Mouse (Mus musculus): Measurements from ENCODE around the gene Akr1b8. TPM values are rescaled to one million over a fixed set of nuclear protein-coding genes. Genes with fewer than 3 reads are reported as not detected.
"Not testable (repeated sequence)": the region's sequence is repeated elsewhere in the genome, so short reads cannot be mapped to it uniquely, and the experiment has no call there.

Akr1b8 gene
- polyA plus RNA-seq, 1 experiment from 2014 or later: 6.6 TPM

DNA sequence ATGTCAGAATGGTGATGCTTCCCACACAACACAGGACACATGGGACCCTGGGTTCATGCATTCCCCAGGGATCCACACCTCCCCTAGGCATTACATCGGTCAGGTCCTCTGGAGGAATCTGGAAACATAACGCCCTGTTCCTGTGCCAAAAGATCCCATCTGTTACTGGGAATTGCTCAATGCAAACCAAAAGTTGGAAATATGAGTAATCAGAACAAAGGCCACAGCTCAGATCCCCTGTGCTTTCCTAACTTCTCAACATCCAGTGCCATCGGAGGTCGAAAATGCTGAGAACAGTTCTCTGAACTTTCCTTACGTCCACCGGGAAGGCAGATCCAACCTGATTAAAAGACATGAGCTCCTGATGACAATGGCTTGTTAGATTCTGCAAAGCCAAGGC lies 10.5 kb upstream of the Akr1b8 start:
- 86% methylated on average over 6 of the region's 6 CpGs for WGBS
- H3K36me3 ChIP-seq (ENCODE audit: control insufficient read depth, insufficient read depth, low read length): no peaks in the 10 kb centered on the region

DNA sequence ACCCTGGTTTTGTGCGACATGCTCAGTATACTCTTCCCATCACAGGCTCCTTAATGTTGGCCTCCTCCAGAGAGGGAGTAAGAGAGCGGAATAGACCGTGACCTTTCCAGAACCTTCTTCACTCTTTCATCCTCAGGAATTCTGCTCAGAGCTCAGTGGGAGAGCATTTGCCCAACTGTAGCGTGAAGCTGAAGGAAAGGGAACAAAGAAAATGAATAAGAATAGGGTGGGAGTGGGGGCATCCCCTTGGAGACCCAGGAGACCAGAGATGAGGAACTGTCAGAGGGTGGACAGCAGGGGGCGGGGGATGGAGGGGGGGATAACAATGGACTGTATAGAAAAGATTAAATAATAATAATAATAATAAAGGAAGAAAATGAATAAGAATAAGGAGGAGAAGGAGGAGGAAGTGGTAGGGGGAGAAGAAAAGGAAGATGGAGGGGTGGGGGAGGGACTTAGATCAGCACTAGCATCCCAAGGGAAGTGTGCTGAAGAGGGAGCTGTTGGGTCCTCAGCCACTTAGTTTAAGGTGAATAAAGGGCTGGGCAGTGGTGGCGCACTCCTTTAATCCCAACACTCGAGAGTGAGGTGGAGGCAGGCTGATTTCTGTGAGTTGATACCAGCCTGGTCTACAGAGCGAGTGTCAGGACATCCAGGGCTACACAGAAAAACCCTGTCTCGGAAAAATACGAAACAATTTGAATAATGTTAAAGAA lies 9.6 kb upstream of the Akr1b8 start:
- Histone ChIP-seq H3K27me3 (ENCODE audit: control insufficient read depth, insufficient read depth, low read length) (no peaks in the 10 kb centered on the region), H3K27ac (ENCODE audit: low read length) (no peak overlapping the region), H3K9ac (replicated peaks; ENCODE audit: low read depth, low read length) (no peak overlapping the region), H3K4me2 (replicated peaks; ENCODE audit: low read depth, low read length) (no peak overlapping the region), H3K4me3 (ENCODE audit: low read depth, low read length) (no peak overlapping the region), H3K4me1 (ENCODE audit: control insufficient read depth, insufficient read depth, low read length) (no peaks in the 10 kb centered on the region), H3K9me3 (ENCODE audit: control insufficient read depth, low read depth, low read length) (no peaks in the 10 kb centered on the region), H3K36me3 (ENCODE audit: control insufficient read depth, insufficient read depth, low read length) (no peaks in the 10 kb centered on the region)
- no peak for ATAC-seq (ENCODE audit: insufficient number of reproducible peaks, insufficient read depth, low FRiP score, low read depth)
- 66% methylated on average over 10 of the region's 10 CpGs for WGBS

More for the DNA sequence above, 10.5 kb upstream of the Akr1b8 start:
- Histone ChIP-seq H3K9me3 (ENCODE audit: control insufficient read depth, low read depth, low read length) (no peaks in the 10 kb centered on the region), H3K9ac (replicated peaks; ENCODE audit: low read depth, low read length) (no peak overlapping the region), H3K4me1 (ENCODE audit: control insufficient read depth, insufficient read depth, low read length) (no peaks in the 10 kb centered on the region), H3K27ac (ENCODE audit: low read length) (no peak overlapping the region), H3K4me3 (ENCODE audit: low read depth, low read length) (no peak overlapping the region), H3K4me2 (replicated peaks; ENCODE audit: low read depth, low read length) (no peak overlapping the region), H3K27me3 (ENCODE audit: control insufficient read depth, insufficient read depth, low read length) (no peaks in the 10 kb centered on the region)
- no peak for ATAC-seq (ENCODE audit: insufficient number of reproducible peaks, insufficient read depth, low FRiP score, low read depth)

DNA sequence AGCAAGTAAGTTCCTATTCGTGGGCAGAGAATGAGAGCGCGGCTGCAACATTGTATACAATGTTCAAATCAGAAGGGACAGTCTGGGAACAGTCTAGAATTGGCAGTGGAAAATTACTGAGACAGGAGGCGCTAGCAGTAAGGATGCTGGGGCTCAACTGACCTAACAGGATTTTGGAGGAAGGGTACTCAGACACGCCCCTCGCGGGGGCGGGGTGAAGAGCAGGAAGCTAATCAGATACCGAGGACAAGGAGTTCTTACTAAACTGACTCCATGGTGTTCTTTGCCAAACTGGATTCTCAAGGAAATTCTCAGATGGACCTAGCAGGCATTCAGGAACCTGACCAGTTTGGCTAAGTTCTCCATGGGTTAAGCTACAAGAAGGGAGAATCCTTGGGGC lies 9.0 kb upstream of the Akr1b8 start:
- no peak overlapping the region for H3K27ac ChIP-seq (ENCODE audit: low read length)
- no peaks in the 10 kb centered on the region for H3K4me1 ChIP-seq (ENCODE audit: control insufficient read depth, insufficient read depth, low read length)
- no peaks in the 10 kb centered on the region for H3K36me3 ChIP-seq (ENCODE audit: control insufficient read depth, insufficient read depth, low read length)
- H3K9ac ChIP-seq (replicated peaks; ENCODE audit: low read depth, low read length): no peak overlapping the region
- ATAC-seq (ENCODE audit: insufficient number of reproducible peaks, insufficient read depth, low FRiP score, low read depth): no peak
- no peaks in the 10 kb centered on the region for H3K9me3 ChIP-seq (ENCODE audit: control insufficient read depth, low read depth, low read length)
- no peak overlapping the region for H3K4me2 ChIP-seq (replicated peaks; ENCODE audit: low read depth, low read length)
- H3K27me3 ChIP-seq (ENCODE audit: control insufficient read depth, insufficient read depth, low read length): no peaks in the 10 kb centered on the region
- WGBS: 22% methylated on average over 9 of the region's 9 CpGs
- no peak overlapping the region for H3K4me3 ChIP-seq (ENCODE audit: low read depth, low read length)

DNA sequence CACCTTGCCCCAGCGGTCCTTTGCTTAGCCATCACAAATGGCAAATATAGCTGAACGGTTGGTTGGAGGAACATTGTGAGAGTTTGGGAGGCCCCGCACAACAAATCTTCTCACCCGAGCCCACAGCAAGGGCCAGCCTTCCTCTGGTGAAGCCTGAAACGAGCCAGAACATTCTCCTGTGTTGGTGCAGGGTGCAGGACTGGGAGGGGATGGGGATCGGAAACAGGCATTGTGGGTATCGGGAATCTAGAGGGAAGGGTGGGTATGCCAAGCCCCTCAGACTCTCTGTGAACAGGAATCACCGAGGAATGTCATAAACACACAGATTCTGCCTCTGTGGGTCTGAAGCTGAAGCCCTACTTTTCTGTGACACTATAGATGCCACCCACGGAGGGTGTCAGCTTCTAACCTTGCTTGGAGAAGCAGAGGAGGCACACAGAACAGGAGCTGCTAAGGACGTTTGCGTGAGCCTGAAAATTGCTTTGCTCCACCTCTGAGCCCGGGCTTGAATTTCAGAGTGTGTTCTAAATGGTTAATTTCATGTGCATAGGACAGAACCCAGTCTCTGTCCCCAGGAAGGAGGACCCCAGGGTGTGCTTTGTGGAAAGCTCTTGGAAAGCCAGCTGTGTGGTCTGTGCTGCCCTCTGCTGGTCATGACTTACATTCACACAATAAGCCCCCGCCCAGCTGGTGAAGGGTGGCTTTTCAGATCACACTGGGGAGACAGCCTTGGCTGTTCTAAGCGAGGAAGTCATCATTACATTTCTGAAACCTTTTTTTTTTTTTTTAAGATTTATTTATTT lies 7.6 kb upstream of the Akr1b8 start:
- no peak overlapping the region for H3K27ac ChIP-seq (ENCODE audit: low read length)
- no peaks in the 10 kb centered on the region for H3K27me3 ChIP-seq (ENCODE audit: control insufficient read depth, insufficient read depth, low read length)
- H3K4me1 ChIP-seq (ENCODE audit: control insufficient read depth, insufficient read depth, low read length): no peaks in the 10 kb centered on the region
- no peak overlapping the region for H3K9ac ChIP-seq (replicated peaks; ENCODE audit: low read depth, low read length)
- ATAC-seq (ENCODE audit: insufficient number of reproducible peaks, insufficient read depth, low FRiP score, low read depth): no peak
- no peak overlapping the region for H3K4me2 ChIP-seq (replicated peaks; ENCODE audit: low read depth, low read length)
- no peaks in the 10 kb centered on the region for H3K9me3 ChIP-seq (ENCODE audit: control insufficient read depth, low read depth, low read length)
- H3K4me3 ChIP-seq (ENCODE audit: low read depth, low read length): no peak overlapping the region
- 54% methylated on average over 14 of the region's 14 CpGs for WGBS
- H3K36me3 ChIP-seq (ENCODE audit: control insufficient read depth, insufficient read depth, low read length): no peaks in the 10 kb centered on the region

DNA sequence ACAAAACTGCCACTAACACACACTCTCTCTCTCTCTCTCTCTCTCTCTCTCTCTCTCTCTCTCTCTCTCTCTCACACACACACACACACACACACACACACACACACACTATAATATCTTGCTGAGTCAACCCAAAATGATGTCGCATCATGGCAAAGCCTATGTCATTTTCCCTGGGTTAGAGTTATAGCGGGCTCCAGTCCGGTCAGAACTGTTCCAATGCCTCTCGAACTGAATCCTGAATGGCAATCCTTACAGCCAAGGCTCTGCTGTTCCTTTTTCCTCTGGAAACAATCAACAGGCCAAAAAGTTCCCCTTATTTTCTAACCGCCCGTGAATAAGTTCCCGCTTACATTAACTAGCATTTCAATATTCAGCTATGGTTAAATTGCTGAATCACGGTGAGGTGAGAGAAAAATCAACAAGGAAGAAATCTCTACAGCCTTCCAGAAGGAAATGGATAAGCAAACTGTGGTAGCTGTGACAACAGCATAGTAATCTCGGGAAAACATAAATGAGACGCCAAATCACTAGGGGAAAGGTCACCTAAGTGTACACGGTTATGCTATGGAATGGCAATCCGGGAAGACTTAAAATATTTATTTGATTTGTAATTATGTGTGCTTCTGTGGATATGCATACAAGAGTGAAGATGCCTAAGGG lies 3.8 kb upstream of the Akr1b8 start:
- H3K27me3 ChIP-seq (ENCODE audit: control insufficient read depth, insufficient read depth, low read length): no peaks in the 10 kb centered on the region
- WGBS: 79% methylated on average over 12 of the region's 12 CpGs
- H3K9me3 ChIP-seq (ENCODE audit: control insufficient read depth, low read depth, low read length): no peaks in the 10 kb centered on the region
- H3K36me3 ChIP-seq (ENCODE audit: control insufficient read depth, insufficient read depth, low read length): no peaks in the 10 kb centered on the region
- ATAC-seq (ENCODE audit: insufficient number of reproducible peaks, insufficient read depth, low FRiP score, low read depth): no peak
- H3K9ac ChIP-seq (replicated peaks; ENCODE audit: low read depth, low read length): no peak overlapping the region
- peaks cover 4% of the 10 kb centered on the region; the same call in 1 of the 2 replicates for H3K4me1 ChIP-seq (ENCODE audit: control insufficient read depth, insufficient read depth, low read length)
- no peak overlapping the region for H3K4me2 ChIP-seq (replicated peaks; ENCODE audit: low read depth, low read length)
- H3K27ac ChIP-seq (ENCODE audit: low read length): no peak overlapping the region
- no peak overlapping the region for H3K4me3 ChIP-seq (ENCODE audit: low read depth, low read length)

DNA sequence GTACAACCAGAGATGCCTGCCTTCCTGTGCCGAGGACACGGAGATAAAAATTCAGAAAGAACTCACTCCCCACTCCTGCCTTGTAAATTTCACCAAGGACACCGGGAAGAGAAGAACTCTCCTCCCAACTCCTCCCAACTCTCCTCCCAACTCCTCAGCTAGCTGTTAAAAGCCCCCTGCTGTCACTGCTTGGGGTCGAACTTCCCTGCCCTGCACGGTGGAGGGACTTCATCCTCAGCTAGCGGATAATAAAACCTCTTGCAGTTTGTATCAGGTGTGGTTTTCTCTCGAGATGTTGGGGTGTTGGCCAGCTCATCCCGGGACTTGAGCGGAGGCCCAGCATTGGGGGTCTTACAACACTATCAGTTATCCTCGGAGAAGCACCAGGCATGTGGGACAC lies 2.4 kb upstream of the Akr1b8 start:
- not testable (repeated sequence) for H3K4me3 ChIP-seq (ENCODE audit: low read depth, low read length); ATAC-seq (ENCODE audit: insufficient number of reproducible peaks, insufficient read depth, low FRiP score, low read depth); H3K9me3 ChIP-seq (ENCODE audit: control insufficient read depth, low read depth, low read length); H3K27me3 ChIP-seq (ENCODE audit: control insufficient read depth, insufficient read depth, low read length); H3K9ac ChIP-seq (replicated peaks; ENCODE audit: low read depth, low read length); H3K4me2 ChIP-seq (replicated peaks; ENCODE audit: low read depth, low read length); H3K4me1 ChIP-seq (ENCODE audit: control insufficient read depth, insufficient read depth, low read length); H3K36me3 ChIP-seq (ENCODE audit: control insufficient read depth, insufficient read depth, low read length); H3K27ac ChIP-seq (ENCODE audit: low read length)
- WGBS: 37% methylated on average over 10 of the region's 10 CpGs

DNA sequence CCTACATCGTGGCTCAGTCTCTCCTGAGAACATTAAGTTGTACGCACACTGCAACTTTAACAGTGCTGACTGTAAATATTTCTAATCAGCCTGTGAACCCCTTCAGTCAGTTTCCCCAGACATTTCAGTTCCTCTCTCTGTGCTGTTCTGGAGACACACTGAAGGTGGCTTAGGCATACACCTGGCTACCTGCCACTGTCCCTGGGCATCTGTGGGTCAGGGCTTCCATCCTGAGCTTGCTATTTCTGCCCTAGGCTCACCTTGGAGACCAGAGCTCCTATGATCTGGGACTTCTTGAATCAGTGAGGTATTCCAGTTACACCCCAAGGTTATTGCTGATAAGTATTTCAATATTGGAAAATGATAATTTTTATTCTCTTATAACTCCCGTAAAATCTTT lies 1.5 kb upstream of the Akr1b8 start:
- no peak overlapping the region for H3K9ac ChIP-seq (replicated peaks; ENCODE audit: low read depth, low read length)
- H3K27ac ChIP-seq (ENCODE audit: low read length): no peak overlapping the region
- 90% methylated on average over 3 of the region's 3 CpGs for WGBS
- H3K4me2 ChIP-seq (replicated peaks; ENCODE audit: low read depth, low read length): no peak overlapping the region
- H3K4me1 ChIP-seq (ENCODE audit: control insufficient read depth, insufficient read depth, low read length): peaks cover 4% of the 10 kb centered on the region; the same call in 1 of the 2 replicates
- ATAC-seq (ENCODE audit: insufficient number of reproducible peaks, insufficient read depth, low FRiP score, low read depth): no peak
- no peaks in the 10 kb centered on the region for H3K36me3 ChIP-seq (ENCODE audit: control insufficient read depth, insufficient read depth, low read length)
- H3K27me3 ChIP-seq (ENCODE audit: control insufficient read depth, insufficient read depth, low read length): no peaks in the 10 kb centered on the region
- no peak overlapping the region for H3K4me3 ChIP-seq (ENCODE audit: low read depth, low read length)
- H3K9me3 ChIP-seq (ENCODE audit: control insufficient read depth, low read depth, low read length): no peaks in the 10 kb centered on the region

Data from stomach, embryonic 14.5 days (tissue).